In the genomic region with DNA sequence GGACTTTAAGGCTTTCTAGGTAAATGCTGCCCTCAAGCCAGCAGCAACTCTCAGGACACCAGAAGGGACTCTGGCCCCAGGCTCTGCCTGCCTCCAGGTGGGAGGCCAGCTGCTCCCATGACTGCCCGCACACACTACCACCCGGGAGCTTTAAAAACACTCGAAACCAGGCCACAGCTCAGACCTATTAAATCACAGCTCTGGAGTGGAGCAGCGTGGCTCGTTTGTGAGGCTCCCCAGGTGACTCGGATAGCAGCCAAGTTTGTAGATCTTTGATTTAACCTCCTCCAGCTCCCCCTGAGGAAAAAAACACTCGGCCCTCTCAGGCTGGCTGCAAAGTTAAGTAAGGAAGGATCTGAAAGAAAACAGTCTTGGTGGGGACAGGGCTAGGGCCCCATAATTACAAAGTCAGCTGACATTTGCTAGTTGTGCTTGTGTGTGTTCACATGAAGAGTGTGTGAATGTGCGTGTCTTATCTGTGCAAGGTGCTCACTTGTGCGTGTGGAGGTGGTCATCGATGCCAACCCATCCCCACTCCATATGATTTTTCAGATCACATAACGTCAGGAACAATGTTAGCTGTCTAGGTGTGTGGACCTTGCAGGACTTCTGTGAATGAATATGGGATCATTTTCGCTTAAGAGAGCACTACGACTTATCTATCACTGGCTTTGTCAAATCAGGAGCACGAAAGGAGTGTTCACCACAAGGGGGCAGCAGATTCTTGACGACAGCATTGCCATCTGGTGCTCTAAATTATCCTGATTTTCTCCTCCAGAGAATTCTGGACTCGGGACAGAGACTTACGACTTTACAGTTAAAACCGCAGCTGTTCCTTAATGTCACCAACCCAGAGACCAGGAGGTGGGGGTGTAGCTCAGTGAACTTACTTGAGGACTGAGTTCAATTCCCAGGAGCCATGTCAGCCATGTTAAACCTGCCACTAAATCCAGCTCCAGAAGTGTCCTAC, we compare ENCODE assay signal across 8 mouse cellular contexts. TPM values are rescaled to one million over a fixed set of nuclear protein-coding genes. Genes with fewer than 3 reads are reported as not detected.
DNase-seq lines count a peak whose midpoint lies in the region; ATAC-seq and TF ChIP-seq lines count a peak whose summit lies in the region.

No protein-coding gene starts in this region.

- TF ChIP-seq CTCF in Patski (IDR thresholded peaks at IDR 0.05): peak; percentile 81

- no peak overlapping the region for H3K9ac ChIP-seq in liver, embryonic 11.5 days (ENCODE audit: low read depth, low read length)

- no peak for ATAC-seq in Patski
- ATAC-seq in liver, embryonic 11.5 days (replicated peaks; ENCODE audit: low FRiP score): no peak

- no peak overlapping the region for H3K4me3 ChIP-seq in liver, embryonic 11.5 days (ENCODE audit: low read depth, low read length)

- DNase-seq in A20 (ENCODE audit: low read depth, low spot score) (peak; percentile 58), Patski (ENCODE audit: low read depth, low spot score) (peak; percentile 17)
- DNase-seq in cerebellum, postnatal 25 days: peak; percentile 85 to 93
- peak; percentile 86 for DNase-seq in gastrocnemius, postnatal 10 days
- peak; percentile 93 for DNase-seq in kidney, postnatal 10 days
- peak; percentile 66 for DNase-seq in liver, embryonic 11.5 days (ENCODE audit: low spot score)
- DNase-seq in retina, embryonic 14.5 days (ENCODE audit: low spot score): peak; percentile 94
- peak; percentile 41 for DNase-seq in yolk sac, embryonic 10.5 days (ENCODE audit: low spot score)

- 64% methylated on average over 18 of the region's 18 CpGs for WGBS in liver, embryonic 11.5 days

- POLR2A ChIA-PET in Patski (lab: Charles Lee): interaction anchor here (1.0 to 1.5 kb wide), 3 partner anchors 12 to 44 kb away, joined by 3 to 4 read pairs (median 3); no protein-coding TSS in a partner anchor

- H3K4me2 ChIP-seq in liver, embryonic 11.5 days: no peak overlapping the region

- H3K36me3 ChIP-seq in liver, embryonic 11.5 days (ENCODE audit: control insufficient read depth, insufficient read depth, low read length): no peaks in the 10 kb centered on the region; the same call in 1 of the 2 replicates

- CTCF ChIA-PET in Patski (lab: Charles Lee): interaction anchor here (0.8 to 2.6 kb wide), 9 partner anchors 9 to 49 kb away, joined by 3 to 13 read pairs (median 7); no protein-coding TSS in a partner anchor

- no peaks in the 10 kb centered on the region for H3K27me3 ChIP-seq in Patski
- no peaks in the 10 kb centered on the region for H3K27me3 ChIP-seq in liver, embryonic 11.5 days (replicated peaks; ENCODE audit: control insufficient read depth, insufficient read depth, low read length)

- H3K4me1 ChIP-seq in liver, embryonic 11.5 days (replicated peaks; ENCODE audit: control insufficient read depth, insufficient read depth, low read length): peaks cover 5% of the 10 kb centered on the region; the same call in 1 of the 2 replicates

- H3K9me3 ChIP-seq in liver, embryonic 11.5 days (ENCODE audit: control insufficient read depth, low read length): no peaks in the 10 kb centered on the region

- H3K27ac ChIP-seq in liver, embryonic 11.5 days (ENCODE audit: low read depth, low read length): no peak overlapping the region

- in situ Hi-C loops in Patski (cut with MboI; ENCODE audit: low pct_unique_long_range_greater_than_20kb): loop anchor here (5.0 kb wide), 1 partner anchor 44 kb away; no protein-coding TSS in a partner anchor

RNA-seq across cellular contexts. Expression of gene Gpd1l, which starts 20.8 kb away (rescaled TPM):
- 69.0 TPM for polyA plus RNA-seq in Patski (2021)
- 10 to 100 TPM; 21.9 to 22.2 TPM for total RNA-seq in gastrocnemius, postnatal 10 days (2021)
- 18.2 TPM in 2 replicates for polyA plus RNA-seq in liver, embryonic 11.5 days (2014; fragmentation: Nextera tagmentation; extraction: Ambion mirVana)

Comparison
In these comparisons a context has a peak if more than half of its experiments do, and no peak if none do; other contexts are left out.
1. DNase-seq: peak in every context shown above with its lines; median percentile 94 in retina, embryonic 14.5 days; 93 in kidney, postnatal 10 days; 89 in cerebellum, postnatal 25 days; 86 in gastrocnemius, postnatal 10 days; 66 in liver, embryonic 11.5 days; 58 in A20; 41 in yolk sac, embryonic 10.5 days; 17 in Patski.